Mouse (Mus musculus) gastrocnemius, adult 2 months (tissue): ENCODE measurements around the gene Prl2a1. TPM values are rescaled to one million over a fixed set of nuclear protein-coding genes. Genes with fewer than 3 reads are reported as not detected.
"Not testable (repeated sequence)": the region's sequence is repeated elsewhere in the genome, so short reads cannot be mapped to it uniquely, and the experiment has no call there.

Source experiments
- DNase-seq: peaks from one replicate; pipeline ENCODE4 v3.0.0; 2022
- H3K27ac ChIP-seq: fragments of 200-600 bp; 2 replicates; pipeline ENCODE4 v1.8.1; 2022; ENCODE audit warnings: mild to moderate bottlenecking
- H3K4me3 ChIP-seq: fragments of 200-600 bp; 2 replicates; pipeline ENCODE4 v1.8.1; 2022; ENCODE audit warnings: mild to moderate bottlenecking, moderate library complexity
- CTCF ChIP-seq: fragments of 200-600 bp; IDR thresholded peaks from 2 replicates; pipeline ENCODE4 v1.8.1; 2022; ENCODE audit warnings: antibody characterized with exemption, mild to moderate bottlenecking, moderate library complexity
- intact Hi-C: fragments of 180-260 bp; cut with DNase I; formaldehyde crosslinking; loops from one replicate; pipeline ENCODE4 v1.15.1; 2025
- long read RNA-seq, 2 experiments: library from polyadenylated mRNA; stranded (forward); transcript quantifications; one replicate each; pipeline ENCODE4 v2.0.0; 2021
- total RNA-seq, 2 experiments: library from RNA; stranded (reverse); gene quantifications; 2 replicates each; pipeline ENCODE4 v1.2.3; 2021

The Prl2a1 gene
- total RNA-seq: not detected
- long read RNA-seq, experiment 1: 0 reads
- long read RNA-seq, experiment 2: 0 reads

- intact Hi-C loops: no loop called here
- Histone ChIP-seq H3K27ac (no peak within 1 kb of the TSS), H3K4me3 (no peak within 1 kb of the TSS)
- no peak for DNase-seq
- TF ChIP-seq CTCF: no peak
These were observed at the start of gene Prl2a1 for GRCm38 (mm10) chr13:27801354-27801753. Prl2a1 (plus strand) TSS chr13:27801654.

GRCm38 (mm10) chr13:27780704-27781103 is 20.8 kb upstream of the Prl2a1 start, which contains the start of gene Prl7c1:
Prl7c1 (minus strand) TSS chr13:27780804.
- H3K4me3 ChIP-seq, H3K27ac ChIP-seq, intact Hi-C loops, DNase-seq: not testable (repeated sequence)

DNA sequence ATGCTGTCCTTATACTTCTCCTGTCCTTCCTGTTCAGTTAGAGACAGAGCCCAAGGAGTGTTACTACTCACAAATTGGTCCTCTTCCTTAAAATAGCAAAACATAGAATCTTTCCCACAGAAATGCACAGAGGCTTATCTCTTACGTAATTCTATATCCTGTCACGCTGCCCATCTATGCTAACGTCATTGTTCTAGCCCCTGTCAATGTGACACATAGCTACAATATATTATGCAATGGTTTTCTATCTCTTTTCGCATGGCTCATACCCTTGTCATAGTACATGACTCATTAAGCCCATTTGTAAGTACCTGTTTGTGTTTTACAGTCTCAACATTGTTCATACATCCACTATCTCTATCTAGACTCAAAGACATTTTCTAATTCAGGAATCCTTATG is 2.2 kb upstream of the Prl2a1 start:
- no peak overlapping the region for H3K4me3 ChIP-seq
- intact Hi-C loops: no loop called here
- H3K27ac ChIP-seq: no peak overlapping the region
- TF ChIP-seq CTCF: no peak
- no peak for DNase-seq

- no peak overlapping the region for H3K27ac ChIP-seq
- no peak for DNase-seq
- TF ChIP-seq CTCF: no peak
- H3K4me3 ChIP-seq: no peak overlapping the region
- intact Hi-C loops: no loop called here
These were observed 1.3 kb downstream of the Prl2a1 start for GRCm38 (mm10) chr13:27802765-27803164.

DNA sequence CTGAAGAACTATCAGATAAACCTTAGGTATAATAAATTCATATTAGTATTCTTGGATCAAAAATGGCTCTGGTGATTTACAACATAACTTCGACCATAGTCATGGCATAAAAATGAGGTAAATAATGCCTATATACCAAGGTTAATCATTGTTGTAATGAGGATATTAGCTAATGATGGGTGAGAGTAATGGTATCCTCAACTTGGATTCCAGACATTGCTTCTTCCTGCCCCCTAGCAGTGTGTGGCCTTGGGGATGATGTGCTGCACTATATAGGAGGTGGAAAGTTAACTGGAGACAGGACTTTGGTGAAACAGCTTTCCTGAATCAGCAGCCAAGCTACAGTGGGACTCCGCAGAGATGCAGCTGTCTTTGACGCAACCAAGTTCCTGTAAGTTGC is 47.6 kb downstream of the Prl2a1 start, which contains the start of gene Prl2c1:
TSS of gene Prl2c1 (plus strand) at position 301 of the 400 bp plus-strand sequence.
- H3K4me3 ChIP-seq: no peak within 1 kb of the TSS
- intact Hi-C loops: no loop called here
- DNase-seq: no peak
- no peak for TF ChIP-seq CTCF
- no peak within 1 kb of the TSS for H3K27ac ChIP-seq

Other genes starting within 250 kb of the Prl2a1 start
- not detected for gene Prl8a9, start 237.0 kb upstream of the Prl2a1 start, total RNA-seq
- not detected for gene Prl8a1, start 219.5 kb upstream of the Prl2a1 start, total RNA-seq
- gene Prl7b1, start 191.1 kb upstream of the Prl2a1 start, total RNA-seq: not detected
- gene Prl7a1, start 159.2 kb upstream of the Prl2a1 start, total RNA-seq: not detected
- not detected for gene Prl7a2, start 133.6 kb upstream of the Prl2a1 start, total RNA-seq
- gene Prl7d1, start 84.9 kb upstream of the Prl2a1 start, total RNA-seq: not detected
- gene Prl7c1, start 20.9 kb upstream of the Prl2a1 start, total RNA-seq: not detected
- not detected for gene Prl2c1, start 47.7 kb downstream of the Prl2a1 start, total RNA-seq
- not detected for gene Prl4a1, start 214.6 kb downstream of the Prl2a1 start, total RNA-seq